Mouse (Mus musculus) embryonic facial prominence, embryonic 12.5 days (tissue): Measurements from ENCODE around the gene Slc6a17. TPM values are rescaled to one million over a fixed set of nuclear protein-coding genes. Genes with fewer than 3 reads are reported as not detected.

Experiments
- ATAC-seq: fragments of 200-750 bp; cut with Nextera tagmentation; 2 replicates; pipeline ENCODE4 v1.8.0; 2017; ENCODE audit not compliant: insufficient number of reproducible peaks, insufficient read depth, low FRiP score, low TSS enrichment
- H3K27ac ChIP-seq: fragments of 300-500 bp; sonication (generic); 2 replicates; pipeline ENCODE4 v1.5.1; 2016; ENCODE audit warnings: mild to moderate bottlenecking
- H3K27me3 ChIP-seq: fragments of 300-500 bp; sonication (generic); 2 replicates; pipeline ENCODE4 v1.6.1; 2016; ENCODE audit warnings: mild to moderate bottlenecking, moderate library complexity
- H3K36me3 ChIP-seq: fragments of 300-500 bp; sonication (generic); 2 replicates; pipeline ENCODE4 v1.6.1; 2016; ENCODE audit warnings: mild to moderate bottlenecking
- H3K4me1 ChIP-seq: fragments of 300-500 bp; sonication (generic); 2 replicates; pipeline ENCODE4 v1.6.1; 2016
- H3K4me2 ChIP-seq: fragments of 300-500 bp; sonication (generic); replicated peaks from 2 replicates; pipeline ENCODE4 v1.6.1; 2016; ENCODE audit warnings: mild to moderate bottlenecking, moderate library complexity
- H3K4me3 ChIP-seq: fragments of 300-500 bp; sonication (generic); 2 replicates; pipeline ENCODE4 v1.5.1; 2016; ENCODE audit warnings: mild to moderate bottlenecking
- H3K9ac ChIP-seq: fragments of 300-500 bp; sonication (generic); 2 replicates; pipeline ENCODE4 v1.6.1; 2016; ENCODE audit warnings: mild to moderate bottlenecking, moderate library complexity
- H3K9me3 ChIP-seq: fragments of 300-500 bp; sonication (generic); 2 replicates; pipeline ENCODE4 v1.6.1; 2016; ENCODE audit warnings: mild to moderate bottlenecking, moderate library complexity
- WGBS: fragments of 180-500 bp; shearing (Covaris S2); methylation state at CpG from one replicate; pipeline ENCODE4 v1.1.7; 2016; 5-methylcytosine and 5-hydroxymethylcytosine counted together
- polyA plus RNA-seq: library from polyadenylated mRNA; unstranded; fragments of >200 nt; fragmentation: Nextera tagmentation; extraction: Ambion mirVana; gene quantifications from 2 replicates; pipeline ENCODE4 v1.2.1, GENCODE M21; 2016

Gene Slc6a17
- polyA plus RNA-seq, 1 experiment from 2014 or later = 7.1 TPM

DNA sequence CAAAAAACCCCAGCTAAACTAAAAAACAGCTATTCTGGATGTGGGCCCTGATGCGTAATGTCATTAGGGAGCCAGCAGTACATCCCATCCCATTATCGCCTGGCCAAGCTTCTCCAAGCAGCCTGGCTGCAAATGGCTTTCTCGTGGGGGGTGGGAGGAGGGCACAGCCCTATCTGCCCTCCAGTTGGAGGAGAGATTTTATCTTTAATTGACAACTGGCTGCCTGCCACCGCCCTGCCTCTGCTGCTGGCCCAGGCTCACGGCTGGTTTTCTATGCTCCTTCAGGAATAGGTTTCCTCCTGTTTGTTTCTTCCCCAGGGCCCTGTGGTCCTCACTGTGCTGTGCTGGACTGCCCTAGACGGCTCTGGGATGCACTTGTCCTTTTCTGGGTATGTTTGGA lies 81.4 kb downstream of the Slc6a17 start:
- ATAC-seq = no peak
- no peak overlapping the region for H3K4me2 ChIP-seq
- no peaks in the 10 kb centered on the region for H3K4me1 ChIP-seq
- H3K9ac ChIP-seq = no peak overlapping the region
- H3K36me3 ChIP-seq = no peaks in the 10 kb centered on the region
- 65% methylated on average over 6 of the region's 6 CpGs for WGBS
- H3K9me3 ChIP-seq = no peaks in the 10 kb centered on the region
- no peaks in the 10 kb centered on the region for H3K27me3 ChIP-seq
- no peak overlapping the region for H3K27ac ChIP-seq
- H3K4me3 ChIP-seq = no peak overlapping the region

DNA sequence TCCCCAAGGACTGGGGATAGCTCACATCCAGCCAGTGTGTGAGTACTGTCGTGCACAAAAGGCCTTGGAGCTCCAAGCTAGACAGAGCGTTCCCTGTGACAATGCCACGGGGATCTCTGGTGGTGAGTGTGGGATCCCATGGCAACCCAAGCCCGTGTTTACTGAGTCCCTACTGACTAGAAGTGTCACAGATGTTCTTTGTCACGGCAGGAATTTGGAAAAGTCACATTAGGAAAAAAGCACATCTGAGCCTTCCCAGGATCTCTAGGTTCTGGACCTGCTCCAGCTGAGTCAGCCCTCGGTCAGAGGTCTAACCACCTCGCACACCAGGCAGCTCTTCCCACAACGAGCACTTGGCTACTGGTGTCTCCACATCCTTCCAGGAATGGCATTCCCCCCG lies 84.2 kb downstream of the Slc6a17 start:
- ATAC-seq = no peak
- no peak overlapping the region for H3K4me3 ChIP-seq
- H3K27ac ChIP-seq = no peak overlapping the region
- H3K4me2 ChIP-seq = no peak overlapping the region
- H3K36me3 ChIP-seq = no peaks in the 10 kb centered on the region
- H3K9me3 ChIP-seq = no peaks in the 10 kb centered on the region
- H3K4me1 ChIP-seq = 0 out of 2 replicates have a peak, but pooled peaks cover 2% of the 10 kb centered on the region
- WGBS = 62% methylated on average over 9 of the region's 9 CpGs
- H3K9ac ChIP-seq = no peak overlapping the region
- H3K27me3 ChIP-seq = no peaks in the 10 kb centered on the region

DNA sequence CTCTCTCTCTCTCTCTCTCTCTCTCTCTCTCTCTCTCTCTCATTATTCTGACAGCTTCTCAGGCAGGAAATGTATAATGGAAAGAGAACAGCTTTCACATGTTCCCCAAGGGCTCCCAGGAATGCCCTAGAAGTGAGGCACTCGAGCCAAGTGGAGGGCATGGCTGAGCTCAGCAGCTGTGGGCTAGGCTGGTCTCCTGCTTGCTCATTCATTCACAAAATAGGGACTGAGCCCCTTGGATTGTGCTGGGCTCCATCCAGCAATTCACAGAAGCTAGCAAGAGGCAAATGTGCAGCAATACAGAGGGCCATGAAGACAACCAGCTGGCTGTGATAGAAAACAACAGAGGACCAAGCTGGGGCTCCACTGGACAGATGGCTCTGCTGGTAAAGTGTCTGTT lies 86.5 kb downstream of the Slc6a17 start:
- Histone ChIP-seq H3K27me3 (no peaks in the 10 kb centered on the region), H3K36me3 (no peaks in the 10 kb centered on the region), H3K4me2 (no peak overlapping the region), H3K4me1 (0 out of 2 replicates have a peak, but pooled peaks cover 2% of the 10 kb centered on the region), H3K27ac (no peak overlapping the region), H3K4me3 (no peak overlapping the region), H3K9ac (no peak overlapping the region), H3K9me3 (no peaks in the 10 kb centered on the region)
- no peak for ATAC-seq
- WGBS = 5% methylated on average over 1 of the region's 1 CpGs

DNA sequence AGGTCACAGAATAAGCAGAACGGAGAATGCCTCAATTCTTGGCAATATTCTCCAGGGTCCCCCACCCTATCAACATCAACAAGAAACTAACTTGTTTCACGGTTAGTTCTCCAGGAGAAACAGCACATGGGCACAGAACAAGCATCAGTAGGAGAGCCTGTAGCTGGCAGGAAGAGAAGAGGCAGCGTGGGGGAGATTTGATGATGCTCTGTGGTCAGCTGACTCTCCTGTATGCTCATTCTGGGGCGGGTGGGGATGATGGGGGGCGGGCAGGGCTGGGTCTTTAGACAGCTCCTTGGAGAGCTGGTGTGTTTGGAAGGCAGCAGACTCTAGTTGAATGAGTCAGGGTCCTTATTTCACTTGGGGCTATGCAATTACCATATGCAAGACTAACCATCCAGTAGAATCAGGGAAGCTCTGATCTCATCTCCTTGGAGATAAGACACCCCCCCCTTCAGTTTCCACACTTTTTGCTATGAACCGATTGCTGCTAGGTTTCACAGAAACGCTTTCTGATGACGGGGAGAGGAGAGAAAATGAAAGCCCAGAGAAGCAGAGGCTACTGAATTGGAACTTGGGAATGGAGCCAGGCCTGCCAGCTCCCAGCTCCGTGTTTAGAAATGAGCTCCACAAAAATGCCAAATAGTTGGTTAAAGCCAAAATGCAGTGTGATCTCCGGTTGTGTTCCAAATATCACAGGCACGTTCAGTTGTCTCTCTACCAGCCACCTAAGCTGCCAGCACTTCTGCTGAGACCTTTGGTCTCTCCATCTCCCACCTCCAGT lies 93.4 kb downstream of the Slc6a17 start:
- Histone ChIP-seq H3K27me3 (no peaks in the 10 kb centered on the region), H3K4me1 (no peaks in the 10 kb centered on the region), H3K36me3 (no peaks in the 10 kb centered on the region), H3K4me2 (no peak overlapping the region), H3K9ac (no peak overlapping the region), H3K9me3 (no peaks in the 10 kb centered on the region), H3K27ac (no peak overlapping the region), H3K4me3 (no peak overlapping the region)
- ATAC-seq = no peak
- 74% methylated on average over 11 of the region's 11 CpGs for WGBS

DNA sequence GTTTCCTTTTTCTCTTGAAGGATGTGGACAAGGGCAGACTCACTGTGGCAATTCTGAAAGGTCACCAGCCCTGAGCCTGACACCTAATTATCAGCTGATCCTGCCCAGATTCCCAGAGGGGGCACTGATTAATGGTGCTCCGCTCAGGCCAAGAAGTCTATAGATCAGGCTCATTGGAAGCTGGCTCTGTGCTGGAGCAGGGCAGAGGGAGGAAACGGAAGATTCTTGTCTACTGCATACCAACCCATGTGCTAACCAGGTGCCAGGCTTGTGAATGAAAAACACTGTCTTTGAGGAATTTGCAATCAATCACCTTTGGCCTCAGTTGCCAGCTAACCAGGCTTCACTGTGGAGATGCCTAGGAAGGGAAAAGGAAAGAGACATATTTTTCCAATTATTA lies 97.7 kb downstream of the Slc6a17 start:
- Histone ChIP-seq H3K9ac (no peak overlapping the region), H3K27ac (no peak overlapping the region), H3K36me3 (no peaks in the 10 kb centered on the region), H3K4me2 (no peak overlapping the region), H3K9me3 (no peaks in the 10 kb centered on the region), H3K4me3 (no peak overlapping the region), H3K27me3 (no peaks in the 10 kb centered on the region), H3K4me1 (no peaks in the 10 kb centered on the region)
- ATAC-seq = no peak
- 35% methylated on average over 2 of the region's 2 CpGs for WGBS

Other genes starting within 250 kb of the Slc6a17 start
- 167 and 174 TPM in 2 replicates for gene Lamtor5, start 239.2 kb downstream of the Slc6a17 start, polyA plus RNA-seq
- gene Slc16a4, start 226.8 kb downstream of the Slc6a17 start, polyA plus RNA-seq = 5.4 and 6.9 TPM in 2 replicates
- 17.0 and 17.9 TPM in 2 replicates for gene Rbm15, start 184.3 kb downstream of the Slc6a17 start, polyA plus RNA-seq
- gene Kcnc4, start 58.5 kb downstream of the Slc6a17 start, polyA plus RNA-seq = 0.23 TPM in 2 replicates
- gene Ubl4b, start 37.1 kb upstream of the Slc6a17 start, polyA plus RNA-seq = 0.46 and 0.48 TPM in 2 replicates
- gene Alx3, start 77.0 kb upstream of the Slc6a17 start, polyA plus RNA-seq = 28.7 and 40.5 TPM in 2 replicates
- gene Gm10961, start 113.3 kb upstream of the Slc6a17 start, polyA plus RNA-seq = not detected in 2 replicates
- gene Strip1, start 113.7 kb upstream of the Slc6a17 start, polyA plus RNA-seq = 82.4 and 83.1 TPM in 2 replicates
- 110 and 119 TPM in 2 replicates for gene Ahcyl1, start 178.5 kb upstream of the Slc6a17 start, polyA plus RNA-seq
- 7.2 TPM in 2 replicates for gene Csf1, start 242.5 kb upstream of the Slc6a17 start, polyA plus RNA-seq